Mouse (Mus musculus): ENCODE results near the gene Rala. TPM values are rescaled to one million over a fixed set of nuclear protein-coding genes. Genes with fewer than 3 reads are reported as not detected.

The Rala gene
- polyA plus RNA-seq, 1 experiment from 2014 or later: 107 TPM

Other genes with a start within 250 kb of the Rala start
- gene Mplkip, start 249.0 kb downstream of the Rala start, polyA plus RNA-seq (2015; fragmentation: Nextera tagmentation; extraction: Ambion mirVana): 46.8 and 47.7 TPM in 2 replicates
- 6.1 and 6.8 TPM in 2 replicates for gene Sugct, start 248.7 kb downstream of the Rala start, polyA plus RNA-seq (2015; fragmentation: Nextera tagmentation; extraction: Ambion mirVana)
- 18.1 and 19.7 TPM in 2 replicates for gene Cdk13, start 139.1 kb downstream of the Rala start, polyA plus RNA-seq (2015; fragmentation: Nextera tagmentation; extraction: Ambion mirVana)
- gene Yae1d1, start 49.1 kb upstream of the Rala start, polyA plus RNA-seq (2015; fragmentation: Nextera tagmentation; extraction: Ambion mirVana): 80.7 and 81.4 TPM in 2 replicates